Mouse (Mus musculus) thymus, adult 2 months (tissue): Measurements from ENCODE around the gene Gmppa. TPM values are rescaled to one million over a fixed set of nuclear protein-coding genes. Genes with fewer than 3 reads are reported as not detected.

Experiments
- DNase-seq: peaks from one replicate; pipeline ENCODE4 v3.0.0; 2021
- H3K27ac ChIP-seq: fragments of 200-500 bp; 2 replicates; pipeline ENCODE4 v1.5.1; 2012; ENCODE audit warnings: low read length, control low read depth; ENCODE audit not compliant: control insufficient read depth, insufficient read depth
- H3K27me3 ChIP-seq: fragments of 200-500 bp; 2 replicates; pipeline ENCODE4 v1.6.1; 2012; ENCODE audit warnings: mild to moderate bottlenecking, low read length, moderate library complexity, mixed read lengths; ENCODE audit not compliant: control insufficient read depth, insufficient read depth
- H3K36me3 ChIP-seq: fragments of 200-500 bp; 2 replicates; pipeline ENCODE4 v1.6.1; 2012; ENCODE audit warnings: mild to moderate bottlenecking, low read length, moderate library complexity; ENCODE audit not compliant: control insufficient read depth, insufficient read depth
- H3K4me1 ChIP-seq: fragments of 200-500 bp; replicated peaks from 2 replicates; pipeline ENCODE4 v1.6.1; 2012; ENCODE audit warnings: low read length; ENCODE audit not compliant: control insufficient read depth, insufficient read depth
- H3K4me3 ChIP-seq: fragments of 200-500 bp; 2 replicates; pipeline ENCODE4 v1.5.1; 2012; ENCODE audit warnings: mild to moderate bottlenecking, low read length, control low read depth, moderate library complexity; ENCODE audit not compliant: control insufficient read depth, insufficient read depth
- CTCF ChIP-seq: fragments of 200-500 bp; IDR thresholded peaks from 2 replicates; pipeline ENCODE4 v1.5.1; 2012; ENCODE audit warnings: mild to moderate bottlenecking, control low read depth, low read length, moderate library complexity, borderline replicate concordance; ENCODE audit not compliant: control insufficient read depth, poor library complexity, insufficient read depth; ENCODE audit errors: extremely low read depth
- POLR2A ChIP-seq: fragments of 200-500 bp; IDR thresholded peaks from 2 replicates; pipeline ENCODE4 v1.6.1; 2012; ENCODE audit warnings: mild to moderate bottlenecking, low read length, control low read depth, moderate library complexity; ENCODE audit not compliant: control insufficient read depth, poor library complexity, insufficient read depth; ENCODE audit errors: extremely low read depth
- WGBS: fragments of 180-500 bp; shearing (Covaris S2); methylation state at CpG from one replicate; pipeline ENCODE4 v1.1.7; 2018; 5-methylcytosine and 5-hydroxymethylcytosine counted together
- polyA plus RNA-seq: library from polyadenylated mRNA; depleted of rRNA; stranded (reverse); fragments of >200 nt; gene quantifications from 2 replicates; pipeline ENCODE4 v1.2.3, GENCODE M21; 2012

The Gmppa gene
- polyA plus RNA-seq, 1 experiment: 128 TPM

GRCm38 (mm10) chr1:75479635-75479989, 43.9 kb downstream of the Gmppa start:
- no peak for DNase-seq
- TF ChIP-seq CTCF (no peak), POLR2A (no peak)
- Histone ChIP-seq H3K27ac (no peak overlapping the region), H3K4me1 (peaks cover 9% of the 10 kb centered on the region), H3K27me3 (no peaks in the 10 kb centered on the region; the same call in 1 of the 2 replicates), H3K36me3 (no peaks in the 10 kb centered on the region), H3K4me3 (peak overlapping the region; percentile 73)
- WGBS: 4% methylated on average over 24 of the region's 24 CpGs

DNA sequence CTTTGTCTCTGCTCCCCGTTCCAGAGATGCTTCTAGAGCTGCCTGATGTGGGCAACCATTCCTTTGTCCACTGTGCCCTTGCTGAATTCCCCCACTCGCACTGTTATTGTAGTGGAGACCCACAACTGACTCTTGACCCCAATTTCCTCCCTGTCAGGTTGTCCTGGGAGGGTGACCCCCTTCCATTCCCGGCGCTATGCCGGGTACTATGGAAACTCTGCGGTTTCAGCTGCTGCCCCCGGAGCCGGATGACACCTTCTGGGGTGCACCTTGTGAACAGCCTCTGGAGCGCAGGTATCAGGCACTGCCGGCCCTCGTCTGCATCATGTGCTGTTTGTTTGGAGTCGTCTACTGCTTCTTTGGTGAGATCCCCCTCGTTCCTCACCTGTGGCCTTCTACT, 44.3 kb downstream of the Gmppa start:
- H3K36me3 ChIP-seq: no peaks in the 10 kb centered on the region
- WGBS: 23% methylated on average over 13 of the region's 13 CpGs
- H3K4me3 ChIP-seq: no peak overlapping the region
- no peak overlapping the region for H3K27ac ChIP-seq
- DNase-seq: no peak
- peaks cover 9% of the 10 kb centered on the region for H3K4me1 ChIP-seq
- TF ChIP-seq CTCF (no peak), POLR2A (no peak)
- H3K27me3 ChIP-seq: no peaks in the 10 kb centered on the region; the same call in 1 of the 2 replicates

DNA sequence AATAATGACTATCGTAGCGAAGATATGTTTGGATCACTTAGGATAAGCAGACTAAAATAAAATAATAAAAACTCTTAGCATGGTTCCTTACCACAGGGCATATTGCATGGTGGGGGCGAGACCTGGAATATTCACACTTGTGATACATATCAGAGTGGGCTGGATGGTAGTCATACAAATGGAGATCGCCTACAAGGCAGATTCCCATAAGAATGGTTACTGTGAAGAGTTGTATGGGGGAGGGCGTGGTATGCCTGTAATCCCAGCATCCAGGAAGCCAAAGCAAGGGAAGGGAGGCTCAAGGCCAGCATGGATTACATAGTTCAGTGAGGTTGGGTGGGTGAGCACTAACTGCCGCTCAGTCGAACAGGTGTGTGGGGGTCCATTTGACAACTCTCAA, 45.0 kb downstream of the Gmppa start:
- Histone ChIP-seq H3K36me3 (no peaks in the 10 kb centered on the region), H3K27me3 (no peaks in the 10 kb centered on the region; the same call in 1 of the 2 replicates), H3K4me3 (no peak overlapping the region), H3K4me1 (peaks cover 9% of the 10 kb centered on the region), H3K27ac (no peak overlapping the region)
- WGBS: 82% methylated on average over 7 of the region's 7 CpGs
- no peak for DNase-seq
- TF ChIP-seq POLR2A: no peak

- no peaks in the 10 kb centered on the region for H3K36me3 ChIP-seq
- peaks cover 6% of the 10 kb centered on the region; the same call in 1 of the 2 replicates for H3K4me1 ChIP-seq
- H3K27ac ChIP-seq: no peak overlapping the region
- WGBS: 7% methylated on average over 24 of the region's 24 CpGs
- TF ChIP-seq CTCF (no peak), POLR2A (no peak)
- no peak for DNase-seq
- peaks cover 12% of the 10 kb centered on the region; the same call in 1 of the 2 replicates for H3K27me3 ChIP-seq
- no peak overlapping the region for H3K4me3 ChIP-seq
Measured at GRCm38 (mm10) chr1:75486561-75486960, 50.8 kb downstream of the Gmppa start.

GRCm38 (mm10) chr1:75487040-75487404, 51.3 kb downstream of the Gmppa start:
- H3K4me3 ChIP-seq: peak overlapping the region; percentile 44
- no peak overlapping the region for H3K27ac ChIP-seq
- H3K4me1 ChIP-seq: peaks cover 6% of the 10 kb centered on the region; the same call in 1 of the 2 replicates
- no peaks in the 10 kb centered on the region for H3K36me3 ChIP-seq
- TF ChIP-seq CTCF (no peak), POLR2A (no peak)
- WGBS: 7% methylated on average over 13 of the region's 13 CpGs
- no peak for DNase-seq
- H3K27me3 ChIP-seq: peaks cover 12% of the 10 kb centered on the region; the same call in 1 of the 2 replicates

DNA sequence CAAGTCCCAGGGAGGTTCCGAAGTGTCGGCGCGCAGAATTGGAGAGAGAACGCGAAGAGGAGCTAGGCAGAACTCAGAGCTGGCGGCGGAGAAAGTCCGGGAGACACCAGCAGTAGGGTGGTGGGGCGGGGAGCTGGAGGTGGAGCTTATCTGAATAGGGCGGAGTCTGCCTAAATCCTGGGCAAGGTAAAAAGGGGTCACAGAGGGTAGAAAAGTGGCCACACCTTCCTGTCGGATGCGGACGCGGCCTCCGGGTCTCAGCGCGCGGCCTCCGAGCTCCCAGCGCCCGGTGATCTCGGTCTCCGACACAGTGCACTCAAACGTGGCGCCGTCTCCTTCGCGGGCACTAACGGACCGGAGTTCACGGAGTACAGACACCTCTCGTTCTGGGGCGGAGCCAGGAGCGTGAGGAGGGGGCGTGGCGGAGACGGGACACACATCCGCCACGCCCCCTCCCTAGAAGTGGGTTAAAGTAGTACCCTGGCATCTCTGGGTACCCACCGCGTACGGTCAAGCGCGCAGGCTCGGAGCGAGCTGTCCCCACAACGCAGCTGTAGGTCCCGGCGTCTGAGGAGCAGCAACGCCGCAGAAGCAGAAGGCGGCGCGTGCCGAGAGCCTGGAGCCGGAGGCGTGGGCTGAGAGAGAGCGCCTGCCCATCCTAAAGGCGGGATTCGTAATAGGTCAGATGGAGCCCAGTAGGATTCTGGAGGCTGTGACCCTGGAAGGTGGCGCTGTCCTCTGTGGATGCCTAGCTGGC, 51.9 kb downstream of the Gmppa start:
- Histone ChIP-seq H3K27ac (no peak overlapping the region), H3K4me1 (peaks cover 6% of the 10 kb centered on the region; the same call in 1 of the 2 replicates), H3K27me3 (peaks cover 12% of the 10 kb centered on the region; the same call in 1 of the 2 replicates), H3K4me3 (peak overlapping the region; percentile 44), H3K36me3 (no peaks in the 10 kb centered on the region)
- WGBS: 3% methylated on average over 62 of the region's 62 CpGs
- TF ChIP-seq CTCF: no peak
- TF ChIP-seq POLR2A: no peak
- peak; percentile 70 for DNase-seq
